Mouse (Mus musculus) neural tube, postnatal 0 days (tissue): ENCODE measurements around the gene Naa10. TPM values are rescaled to one million over a fixed set of nuclear protein-coding genes. Genes with fewer than 3 reads are reported as not detected.

Experiments
- polyA plus RNA-seq: library from polyadenylated mRNA; unstranded; fragments of >200 nt; fragmentation: Nextera tagmentation; extraction: Ambion mirVana; gene quantifications from 2 replicates; pipeline ENCODE4 v1.2.1, GENCODE M21; 2015

Gene Naa10
- polyA plus RNA-seq = 118 TPM in 2 replicates

DNA sequence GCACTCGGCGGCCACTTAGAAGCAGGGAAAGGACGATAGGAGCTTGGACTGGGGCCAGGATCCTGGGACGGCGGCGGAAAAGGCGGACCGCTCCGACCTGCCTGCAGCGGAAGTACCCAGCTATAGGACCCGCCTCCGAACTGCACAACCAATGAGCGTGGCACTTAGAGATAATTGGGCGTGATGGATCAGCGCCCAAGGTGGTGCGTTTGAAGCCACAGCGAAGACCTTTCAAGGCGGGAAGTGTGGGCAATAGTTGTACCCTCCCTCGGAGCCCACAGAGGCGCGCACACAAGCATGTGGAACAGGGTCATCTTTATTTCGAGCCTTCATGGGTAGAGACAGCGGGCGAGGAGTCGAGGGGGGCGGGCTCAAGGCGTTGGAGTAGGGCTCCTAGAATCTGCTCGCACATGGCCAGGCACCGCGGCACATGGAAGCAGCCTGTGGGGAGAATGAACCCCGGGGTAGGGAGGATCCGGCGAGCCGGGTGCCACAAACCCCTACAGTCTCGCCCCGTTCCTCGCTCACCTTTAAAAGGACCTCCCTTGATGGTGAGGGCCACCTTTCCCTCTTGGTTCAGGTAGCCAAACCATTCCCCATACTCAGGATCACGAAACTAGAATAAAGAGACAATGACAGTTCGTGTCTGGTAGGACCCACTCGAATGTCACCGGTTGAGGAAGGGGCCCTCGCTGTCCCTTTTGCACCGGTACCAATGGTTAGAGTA, at the start of gene Naa10, which contains the start of gene Arhgap4:
Gene Naa10, minus strand, starts transcription at position 122 of the 727 bp plus-strand sequence.
Gene Arhgap4, minus strand, starts transcription at position 48 of the 727 bp plus-strand sequence.

DNA sequence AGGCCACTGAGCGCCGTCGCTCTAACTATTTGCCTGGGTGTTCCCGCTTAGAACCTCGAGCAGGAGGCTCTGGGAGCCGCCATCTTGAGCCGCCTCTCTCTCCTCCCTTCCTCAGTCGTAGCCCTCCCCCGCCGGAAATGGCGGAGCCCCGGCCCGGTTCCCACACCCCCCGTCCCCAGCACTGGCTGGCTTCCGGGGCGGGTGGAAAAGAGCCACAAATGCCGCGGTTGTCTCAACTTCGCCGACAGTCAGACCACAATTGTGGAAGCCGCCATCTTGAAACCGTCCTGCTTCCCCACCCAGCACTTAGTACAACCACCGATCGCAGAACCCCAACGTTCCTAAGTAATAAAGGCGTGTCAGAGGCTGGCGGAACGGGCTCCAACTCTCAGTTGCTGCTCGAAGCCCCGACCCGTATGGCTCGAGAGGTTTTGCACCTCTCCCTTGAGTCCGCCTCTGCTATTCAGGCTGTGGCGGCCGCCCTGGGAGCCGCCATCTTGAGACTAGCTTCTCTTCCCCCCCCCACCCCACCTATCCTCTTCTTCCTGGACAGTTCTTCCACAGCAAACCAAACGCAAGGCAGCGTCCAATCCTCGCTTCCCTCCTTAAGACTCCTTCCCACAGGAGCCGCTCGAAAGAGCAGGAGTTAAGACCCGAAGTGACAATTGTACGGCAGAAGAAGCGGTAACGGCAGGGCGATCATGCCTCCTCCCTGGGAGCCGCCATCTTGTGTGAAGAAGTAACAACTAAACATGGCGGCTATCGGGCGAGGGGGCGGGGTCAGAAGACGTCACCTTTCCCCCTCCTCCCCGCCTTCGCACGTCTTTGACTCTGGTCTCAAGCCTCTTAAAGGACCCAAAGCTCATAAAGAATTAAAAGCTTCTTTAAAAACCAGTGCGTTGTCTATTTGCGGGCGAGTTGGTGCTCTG, 44.8 kb upstream of the Naa10 start, which contains the start of gene Hcfc1:
Gene Hcfc1, minus strand, starts transcription at position 110 of the 929 bp plus-strand sequence.

DNA sequence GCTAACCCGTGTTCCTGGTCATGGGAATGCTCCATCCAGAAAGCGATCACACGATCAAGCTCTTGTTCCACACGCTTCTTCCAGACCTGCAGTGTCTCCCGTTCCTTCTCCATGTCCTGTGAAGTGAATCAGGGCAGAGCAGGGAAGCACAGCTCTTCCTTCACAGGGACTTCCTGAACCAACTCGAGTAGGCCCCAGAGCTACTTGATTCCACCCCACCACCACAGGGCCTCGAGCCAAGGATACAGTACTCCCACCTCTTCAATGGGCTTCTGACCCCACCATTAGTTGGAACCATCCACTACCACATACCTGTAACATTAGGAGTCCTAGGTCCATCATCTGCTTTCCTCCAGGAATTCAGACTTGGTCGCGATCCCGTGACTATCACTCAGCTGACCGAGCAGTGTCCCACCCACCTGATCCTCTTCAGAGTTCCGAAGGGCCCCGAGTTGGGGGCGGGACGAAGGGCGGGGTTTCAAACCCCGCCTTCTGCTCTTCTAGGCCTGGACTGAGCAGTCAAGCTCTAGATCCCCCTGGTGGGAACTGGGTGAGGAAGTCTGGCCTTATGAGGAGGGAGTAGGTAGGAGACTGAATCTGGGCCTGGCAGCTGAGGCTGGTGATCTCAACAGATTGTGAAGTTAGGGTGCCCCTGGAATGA, 8.8 kb upstream of the Naa10 start, which contains the start of gene Renbp:
Gene Renbp, minus strand, starts transcription at position 449 of the 661 bp plus-strand sequence.

DNA sequence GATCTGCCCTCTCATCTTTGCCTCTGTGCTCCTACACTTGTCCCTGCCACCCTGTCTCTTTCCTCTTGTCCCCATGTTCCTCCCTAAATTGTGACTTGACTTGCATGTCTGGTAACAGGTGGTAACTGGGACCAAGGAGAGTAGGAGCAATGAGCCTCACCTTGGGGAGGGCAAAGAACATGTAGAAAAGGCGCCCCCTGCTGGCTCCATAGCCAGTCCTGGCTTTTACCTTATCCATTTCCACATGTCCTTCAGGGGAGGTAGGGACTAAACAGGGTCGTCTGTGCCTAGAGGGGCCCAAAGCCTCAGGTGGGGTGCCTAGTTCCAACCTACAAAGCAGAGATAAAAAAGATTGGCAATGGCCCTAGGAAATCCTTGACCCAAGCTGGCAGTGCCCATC, 26.0 kb downstream of the Naa10 start, which contains the start of gene L1cam:
Gene L1cam, minus strand, starts transcription at position 387 of the 400 bp plus-strand sequence.

DNA sequence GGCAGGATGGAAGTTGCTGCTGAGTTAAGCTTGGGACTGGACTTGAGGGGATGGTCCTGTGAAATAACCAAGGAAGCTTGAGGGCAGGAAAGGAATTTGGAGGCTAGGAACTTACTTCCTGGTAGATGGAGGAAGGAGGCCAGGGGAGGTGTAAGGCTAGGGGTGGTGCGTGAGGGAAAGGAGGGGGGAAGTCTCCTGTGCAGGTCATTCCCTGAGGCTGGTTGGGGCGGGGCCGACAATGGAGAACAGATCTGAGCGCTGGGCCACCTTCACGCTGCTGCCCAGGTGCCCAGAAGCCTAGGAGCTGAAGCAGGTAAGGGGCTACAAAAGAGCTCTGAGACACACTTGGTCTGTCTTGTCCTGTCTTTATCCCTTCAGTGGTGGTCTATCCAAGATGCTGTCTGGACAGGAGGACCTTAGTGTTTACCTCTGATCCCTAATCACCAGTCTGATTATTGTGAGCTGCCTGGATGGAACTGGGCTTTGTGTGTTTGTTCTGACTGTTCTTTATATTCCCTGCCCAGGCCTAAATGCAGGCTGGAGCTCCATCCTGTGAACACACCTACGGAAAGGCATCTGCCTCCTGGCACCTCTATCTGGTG, 30.1 kb downstream of the Naa10 start, which contains the start of gene Avpr2:
Gene Avpr2, plus strand, starts transcription at position 552 of the 602 bp plus-strand sequence.

Other genes starting within 250 kb of the Naa10 start
- 9.5 and 10.7 TPM in 2 replicates for gene Slc6a8, start 248.8 kb downstream of the Naa10 start, polyA plus RNA-seq
- gene Bcap31, start 205.8 kb downstream of the Naa10 start, polyA plus RNA-seq = 152 and 157 TPM in 2 replicates
- gene Abcd1, start 205.3 kb downstream of the Naa10 start, polyA plus RNA-seq = 11.4 and 13.1 TPM in 2 replicates
- gene Plxnb3, start 164.9 kb downstream of the Naa10 start, polyA plus RNA-seq = 2.4 and 3.4 TPM in 2 replicates
- gene Srpk3, start 147.5 kb downstream of the Naa10 start, polyA plus RNA-seq = 2.1 and 2.8 TPM in 2 replicates
- 244 and 280 TPM in 2 replicates for gene Idh3g, start 135.0 kb downstream of the Naa10 start, polyA plus RNA-seq
- gene Ssr4, start 134.9 kb downstream of the Naa10 start, polyA plus RNA-seq = 211 and 212 TPM in 2 replicates
- gene Pdzd4, start 97.0 kb downstream of the Naa10 start, polyA plus RNA-seq = 4.0 and 4.7 TPM in 2 replicates
- gene Avpr2, start 29.8 kb downstream of the Naa10 start, polyA plus RNA-seq = not detected in 2 replicates
- gene L1cam, start 25.8 kb downstream of the Naa10 start, polyA plus RNA-seq = 55.5 and 73.7 TPM in 2 replicates
- gene Arhgap4, start 74 bp downstream of the Naa10 start, polyA plus RNA-seq = 1.9 and 2.2 TPM in 2 replicates
- gene Renbp, start 8.9 kb upstream of the Naa10 start, polyA plus RNA-seq = 12.8 and 15.2 TPM in 2 replicates
- gene Hcfc1, start 44.4 kb upstream of the Naa10 start, polyA plus RNA-seq = 27.8 and 31.0 TPM in 2 replicates
- 39.7 and 41.8 TPM in 2 replicates for gene Irak1, start 102.0 kb upstream of the Naa10 start, polyA plus RNA-seq
- gene Opn1mw, start 205.5 kb upstream of the Naa10 start, polyA plus RNA-seq = not detected in 2 replicates
- 10.4 and 12.3 TPM in 2 replicates for gene Mecp2, start 213.4 kb upstream of the Naa10 start, polyA plus RNA-seq
- gene Tex28, start 245.9 kb upstream of the Naa10 start, polyA plus RNA-seq = not detected in 2 replicates